Mouse (Mus musculus) cerebellum, postnatal 14 days (tissue): ENCODE measurements around the gene Kcnq2.

Experiments
- DNase-seq, 2 experiments: peaks; one replicate each; pipeline ENCODE4 v3.0.0; 2021; ENCODE audit warnings: mixed read lengths in 2 of 2

The Kcnq2 gene

GRCm38 (mm10) chr2:181038644-181039355 is 96.3 kb downstream of the Kcnq2 start:
- DNase-seq: peak; percentile 42 to 44

- DNase-seq: no peak
Measured at GRCm38 (mm10) chr2:181036561-181036960, 98.5 kb downstream of the Kcnq2 start.

GRCm38 (mm10) chr2:181035186-181035585 is 99.9 kb downstream of the Kcnq2 start:
- no peak for DNase-seq

DNA sequence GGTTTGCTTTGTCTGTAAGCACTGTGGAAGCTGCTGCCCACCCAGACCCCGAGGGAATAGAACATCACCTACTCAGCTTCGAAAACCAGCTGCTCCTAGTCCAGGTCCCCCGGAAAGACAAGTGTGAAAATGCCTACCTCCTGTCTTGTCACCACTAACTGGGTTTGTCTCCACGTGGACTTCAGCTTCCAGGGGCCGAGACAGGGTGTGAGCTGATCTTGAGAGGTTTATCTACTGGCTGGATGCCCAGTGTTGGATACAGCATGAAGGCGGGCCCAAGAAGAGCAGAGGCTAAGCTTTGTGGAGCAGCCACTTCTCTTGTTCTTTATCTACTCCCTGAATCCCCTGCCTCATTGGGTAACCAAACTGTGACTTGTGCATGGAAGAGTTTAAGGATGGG is 101.8 kb downstream of the Kcnq2 start:
- DNase-seq: peak; percentile 28 to 31

DNA sequence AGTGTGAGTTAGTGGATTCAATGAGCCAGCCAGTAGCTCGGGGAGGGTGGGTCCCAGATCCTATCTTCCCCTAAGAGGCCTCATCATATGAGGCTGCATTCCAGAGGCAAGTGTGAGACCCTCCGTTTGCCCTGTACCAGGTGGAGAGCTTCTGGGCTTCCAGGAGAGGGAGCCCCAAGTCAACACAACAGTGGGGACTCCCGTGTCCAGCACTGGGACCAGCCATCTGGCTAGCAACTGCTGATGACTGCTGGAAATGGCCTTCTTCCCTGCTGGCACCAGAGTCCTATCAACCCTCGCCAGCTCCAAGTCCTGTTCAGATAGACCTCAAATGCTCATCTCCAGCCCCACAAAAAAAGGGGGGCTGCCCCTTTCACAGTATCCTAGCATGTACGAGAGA is 102.7 kb downstream of the Kcnq2 start:
- peak; percentile 77 to 80 for DNase-seq

DNA sequence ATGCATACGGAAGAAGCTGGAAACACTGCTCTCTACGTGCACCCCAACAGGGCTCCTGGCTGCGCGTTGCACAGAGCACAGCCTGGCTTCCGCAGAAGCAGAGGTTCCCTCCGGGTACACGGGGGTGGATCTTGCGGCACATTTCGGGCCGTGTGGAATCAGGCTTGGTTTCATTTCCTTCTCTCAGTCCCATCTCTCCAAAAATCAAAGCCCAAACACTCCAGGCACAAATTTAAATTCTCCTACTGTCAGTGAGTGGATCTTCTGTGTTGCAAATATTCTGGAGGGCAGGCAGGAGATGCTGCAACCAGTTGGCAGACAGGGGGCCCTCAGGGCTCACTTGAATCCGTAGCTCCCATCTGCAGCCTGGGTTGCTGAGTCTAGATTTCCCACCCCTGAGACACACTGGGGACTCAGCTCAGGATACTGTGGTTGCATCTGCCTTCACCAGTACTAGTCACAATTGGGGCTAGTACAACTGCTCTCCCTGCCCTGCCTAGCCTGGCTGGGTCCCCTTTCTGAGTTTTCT is 103.6 kb downstream of the Kcnq2 start:
- no peak for DNase-seq
